Mouse (Mus musculus): ENCODE measurements around the gene Ccdc136. TPM values are rescaled to one million over a fixed set of nuclear protein-coding genes. Genes with fewer than 3 reads are reported as not detected.

Gene Ccdc136
- total and polyA plus RNA-seq, 2 experiments from 2014 or later: 14.3 to 14.9 TPM

DNA sequence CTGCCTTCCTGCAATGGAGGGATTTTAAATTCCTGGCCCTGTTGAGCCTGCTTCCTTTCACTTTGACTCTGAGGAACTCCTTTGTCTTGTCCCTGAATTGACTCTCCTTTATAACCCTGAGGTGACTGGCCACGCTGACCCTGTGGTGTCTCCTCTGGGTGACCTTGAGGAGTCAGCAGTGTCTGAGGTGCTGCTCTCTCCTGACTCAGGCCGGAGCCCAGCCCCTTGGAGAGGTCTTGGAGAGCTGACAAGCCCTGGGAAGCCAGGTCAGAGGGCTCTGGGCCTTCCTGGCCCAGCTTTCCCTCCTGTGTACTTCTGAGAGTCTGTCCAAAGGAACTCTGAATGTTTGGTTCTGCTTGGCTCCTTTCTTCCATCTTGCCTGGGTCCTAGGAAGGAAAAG lies 78.6 kb downstream of the Ccdc136 start:
- Histone ChIP-seq H3K4me3 (ENCODE audit: low read depth, low read length) (no peak overlapping the region), H3K4me1 (ENCODE audit: control insufficient read depth, insufficient read depth) (peaks cover 8% of the 10 kb centered on the region), H3K27ac (ENCODE audit: low read depth) (no peak overlapping the region), H3K9me3 (replicated peaks; ENCODE audit: control insufficient read depth, low read length) (no peaks in the 10 kb centered on the region), H3K9ac (replicated peaks; ENCODE audit: low read depth, low read length) (no peak overlapping the region), H3K4me2 (ENCODE audit: low read depth, low read length) (no peak overlapping the region; the same call in 1 of the 2 replicates), H3K36me3 (replicated peaks; ENCODE audit: control insufficient read depth, insufficient read depth, low read length) (peaks cover 12% of the 10 kb centered on the region), H3K27me3 (ENCODE audit: control insufficient read depth, insufficient read depth, low read length) (no peaks in the 10 kb centered on the region)
- no peak for TF ChIP-seq EP300 (IDR thresholded peaks at IDR 0.05; ENCODE audit: low read depth)
- no peak for ATAC-seq (ENCODE audit: insufficient read depth, low read depth)
- 42% methylated on average over 2 of the region's 2 CpGs for WGBS
- no peak for DNase-seq (ENCODE audit: low spot score)

Small RNA genes within 50 kb of the gene (microRNA-seq; reads per million reads assigned to microRNA genes)
- gene Gm26220 (not detected), gene Gm44354 (not detected)

Other genes starting within 250 kb of the Ccdc136 start
- 6.8 and 15.3 TPM in 2 replicates for gene Rbm28, start 231.3 kb upstream of the Ccdc136 start, total RNA-seq (2014; rRNA removed; ENCODE audit: low replicate concordance)
- 13.3 and 15.1 TPM in 2 replicates for gene Rbm28, start 231.3 kb upstream of the Ccdc136 start, polyA plus RNA-seq (2015; fragmentation: Nextera tagmentation; extraction: Ambion mirVana)
- gene Prrt4, start 216.7 kb upstream of the Ccdc136 start, total RNA-seq (2014; rRNA removed; ENCODE audit: low replicate concordance): 0.65 and 4.9 TPM in 2 replicates
- gene Prrt4, start 216.7 kb upstream of the Ccdc136 start, polyA plus RNA-seq (2015; fragmentation: Nextera tagmentation; extraction: Ambion mirVana): 1.3 and 1.6 TPM in 2 replicates
- gene Impdh1, start 179.9 kb upstream of the Ccdc136 start, total RNA-seq (2014; rRNA removed; ENCODE audit: low replicate concordance): 13.5 and 18.9 TPM in 2 replicates
- 23.7 and 25.7 TPM in 2 replicates for gene Impdh1, start 179.9 kb upstream of the Ccdc136 start, polyA plus RNA-seq (2015; fragmentation: Nextera tagmentation; extraction: Ambion mirVana)
- 42.1 and 46.5 TPM in 2 replicates for gene Hilpda, start 123.8 kb upstream of the Ccdc136 start, total RNA-seq (2014; rRNA removed; ENCODE audit: low replicate concordance)
- 23.8 and 27.8 TPM in 2 replicates for gene Hilpda, start 123.8 kb upstream of the Ccdc136 start, polyA plus RNA-seq (2015; fragmentation: Nextera tagmentation; extraction: Ambion mirVana)
- not detected in 2 replicates for gene Fam71f2, start 116.7 kb upstream of the Ccdc136 start, total RNA-seq (2014; rRNA removed; ENCODE audit: low replicate concordance)
- 0.12 and 0.18 TPM in 2 replicates for gene Fam71f2, start 116.7 kb upstream of the Ccdc136 start, polyA plus RNA-seq (2015; fragmentation: Nextera tagmentation; extraction: Ambion mirVana)
- gene Fam71f1, start 77.2 kb upstream of the Ccdc136 start, total RNA-seq (2014; rRNA removed; ENCODE audit: low replicate concordance): not detected in 2 replicates
- gene Fam71f1, start 77.2 kb upstream of the Ccdc136 start, polyA plus RNA-seq (2015; fragmentation: Nextera tagmentation; extraction: Ambion mirVana): 0.07 TPM in 1 of 2 replicates, not detected in the other
- 296 and 341 TPM in 2 replicates for gene Calu, start 48.2 kb upstream of the Ccdc136 start, total RNA-seq (2014; rRNA removed; ENCODE audit: low replicate concordance)
- 278 and 287 TPM in 2 replicates for gene Calu, start 48.2 kb upstream of the Ccdc136 start, polyA plus RNA-seq (2015; fragmentation: Nextera tagmentation; extraction: Ambion mirVana)
- gene Opn1sw, start 7.8 kb upstream of the Ccdc136 start, total RNA-seq (2014; rRNA removed; ENCODE audit: low replicate concordance): 15.1 TPM in 1 of 2 replicates, not detected in the other
- 0.12 and 0.40 TPM in 2 replicates for gene Opn1sw, start 7.8 kb upstream of the Ccdc136 start, polyA plus RNA-seq (2015; fragmentation: Nextera tagmentation; extraction: Ambion mirVana)
- 241 and 301 TPM in 2 replicates for gene Flnc, start 36.9 kb downstream of the Ccdc136 start, total RNA-seq (2014; rRNA removed; ENCODE audit: low replicate concordance)
- 18.5 and 24.3 TPM in 2 replicates for gene Flnc, start 36.9 kb downstream of the Ccdc136 start, polyA plus RNA-seq (2015; fragmentation: Nextera tagmentation; extraction: Ambion mirVana)
- 162 and 247 TPM in 2 replicates for gene Atp6v1f, start 71.4 kb downstream of the Ccdc136 start, total RNA-seq (2014; rRNA removed; ENCODE audit: low replicate concordance)
- gene Atp6v1f, start 71.4 kb downstream of the Ccdc136 start, polyA plus RNA-seq (2015; fragmentation: Nextera tagmentation; extraction: Ambion mirVana): 228 and 238 TPM in 2 replicates
- gene Atp6v1fnb, start 75.1 kb downstream of the Ccdc136 start, total RNA-seq (2014; rRNA removed; ENCODE audit: low replicate concordance): not detected in 2 replicates
- not detected in 2 replicates for gene Atp6v1fnb, start 75.1 kb downstream of the Ccdc136 start, polyA plus RNA-seq (2015; fragmentation: Nextera tagmentation; extraction: Ambion mirVana)
- gene Kcp, start 111.6 kb downstream of the Ccdc136 start, total RNA-seq (2014; rRNA removed; ENCODE audit: low replicate concordance): 6.2 and 17.9 TPM in 2 replicates
- 4.2 and 4.7 TPM in 2 replicates for gene Kcp, start 111.6 kb downstream of the Ccdc136 start, polyA plus RNA-seq (2015; fragmentation: Nextera tagmentation; extraction: Ambion mirVana)
- 3.5 and 3.6 TPM in 2 replicates for gene Irf5, start 130.3 kb downstream of the Ccdc136 start, total RNA-seq (2014; rRNA removed; ENCODE audit: low replicate concordance)
- 2.3 and 2.7 TPM in 2 replicates for gene Irf5, start 130.3 kb downstream of the Ccdc136 start, polyA plus RNA-seq (2015; fragmentation: Nextera tagmentation; extraction: Ambion mirVana)
- 55.1 and 55.5 TPM in 2 replicates for gene Tnpo3, start 213.6 kb downstream of the Ccdc136 start, total RNA-seq (2014; rRNA removed; ENCODE audit: low replicate concordance)
- gene Tnpo3, start 213.6 kb downstream of the Ccdc136 start, polyA plus RNA-seq (2015; fragmentation: Nextera tagmentation; extraction: Ambion mirVana): 35.7 and 37.3 TPM in 2 replicates